Mouse (Mus musculus): ENCODE measurements around the gene Casr.

Gene Casr

DNA sequence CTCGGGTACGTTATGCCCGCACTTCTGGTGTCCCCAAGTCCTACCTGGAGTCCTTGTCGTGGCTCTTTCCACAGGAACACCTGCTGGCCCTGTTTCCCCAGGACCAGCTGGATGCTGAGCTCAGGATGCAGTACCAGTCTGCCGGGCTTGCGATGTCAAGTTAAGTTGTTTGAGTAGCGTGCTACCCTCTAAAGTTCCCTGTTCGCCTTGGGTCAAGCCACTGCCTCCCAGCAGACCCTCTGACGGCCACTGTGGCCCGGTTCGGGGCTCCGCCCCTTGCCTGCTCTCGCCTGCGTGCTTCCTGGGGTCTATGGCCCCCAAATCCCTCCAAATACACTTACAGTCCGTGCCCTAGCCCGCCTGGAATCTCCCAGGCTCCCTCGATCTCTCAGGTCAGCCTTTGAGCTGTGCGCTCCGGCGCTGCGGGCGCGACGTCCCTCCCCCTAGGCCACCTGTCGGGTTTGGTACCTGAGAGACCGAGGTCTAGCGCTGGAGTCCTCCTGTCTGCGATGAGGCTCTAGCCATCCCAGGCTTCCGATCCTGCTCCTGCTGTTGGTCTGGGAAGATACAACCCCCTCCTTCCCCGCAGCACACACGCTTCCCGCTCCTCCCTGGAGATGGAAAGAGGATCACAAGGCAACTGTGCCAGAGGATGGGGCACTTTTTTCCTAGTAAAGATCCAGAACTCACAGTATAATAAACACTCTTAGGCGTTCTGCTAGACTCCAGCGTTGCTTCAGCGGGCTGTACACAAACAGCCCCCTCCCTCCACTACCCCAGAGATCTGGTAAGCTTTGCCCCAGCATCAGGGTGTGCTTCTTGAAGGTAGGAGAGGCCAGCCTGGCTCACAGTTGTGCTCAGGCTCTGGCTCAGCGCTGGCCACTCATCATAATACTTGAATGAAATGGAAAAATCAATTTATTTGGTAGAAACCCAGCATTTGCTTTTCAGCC lies at the start of gene Casr:
Gene Casr (minus strand): TSS at position 756 of the 953 bp plus-strand sequence.
- DNase-seq (ENCODE audit: low spot score) = no peak

DNA sequence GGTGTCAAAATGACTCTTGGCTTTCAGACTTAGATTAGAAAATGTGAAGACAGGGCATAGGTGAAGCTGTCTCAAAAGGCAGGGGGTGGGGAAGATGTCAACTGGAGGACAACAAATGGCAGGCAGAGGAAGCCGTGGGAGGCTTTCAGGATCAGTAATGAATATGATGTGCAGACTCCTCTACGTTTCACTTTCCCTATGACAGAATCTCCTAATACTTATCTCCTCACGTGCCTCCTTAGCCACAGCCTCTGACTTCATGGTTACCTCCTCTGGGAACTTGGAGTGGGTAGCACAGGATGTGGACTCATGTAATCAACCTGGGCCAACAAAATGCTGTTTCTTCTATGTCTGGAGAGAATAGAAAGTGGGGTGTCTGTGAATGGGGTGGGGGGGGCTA lies 40.7 kb upstream of the Casr start:
- DNase-seq (ENCODE audit: low spot score) = no peak

- DNase-seq (ENCODE audit: low spot score) = no peak
These were observed 36.3 kb upstream of the Casr start for GRCm38 (mm10) chr16:36598265-36598664.

DNA sequence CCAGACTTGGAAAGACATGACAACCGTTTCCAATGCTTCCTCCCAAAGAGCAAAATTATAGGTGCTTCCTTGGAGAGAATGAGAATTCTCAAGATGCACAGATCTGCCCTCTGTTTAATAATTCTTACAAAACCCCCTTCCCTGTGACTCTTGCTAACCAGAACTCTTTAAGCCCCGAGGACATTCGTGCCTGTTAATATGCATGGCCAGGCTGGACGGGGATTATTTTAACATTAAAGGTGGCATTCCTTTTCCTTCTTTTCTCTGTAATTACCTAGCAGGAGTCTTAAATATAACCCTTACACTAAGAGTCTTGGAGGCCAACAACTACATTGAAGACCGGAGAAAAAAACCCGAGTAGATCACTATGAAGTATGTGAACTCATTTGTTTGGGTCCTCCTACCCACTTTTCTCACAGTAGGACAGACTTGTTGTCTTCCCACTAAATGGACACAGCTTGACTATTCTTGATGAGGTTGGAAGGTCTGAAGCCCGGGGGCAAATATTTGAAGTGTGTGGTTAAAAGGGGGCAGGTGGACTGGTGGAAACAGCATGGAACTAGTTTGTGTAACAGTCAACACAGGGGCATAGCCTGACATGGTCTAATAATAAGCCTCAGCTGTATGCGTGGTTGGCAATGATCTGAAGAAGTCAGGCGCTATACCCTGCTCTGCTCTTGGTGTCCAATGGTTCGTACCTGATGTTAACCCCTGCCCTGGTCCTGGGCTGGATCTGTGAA lies 34.9 kb upstream of the Casr start:
- no peak for DNase-seq (ENCODE audit: low spot score)

- no peak for DNase-seq (ENCODE audit: low spot score)
These were observed 28.0 kb upstream of the Casr start for GRCm38 (mm10) chr16:36589898-36590297.

DNA sequence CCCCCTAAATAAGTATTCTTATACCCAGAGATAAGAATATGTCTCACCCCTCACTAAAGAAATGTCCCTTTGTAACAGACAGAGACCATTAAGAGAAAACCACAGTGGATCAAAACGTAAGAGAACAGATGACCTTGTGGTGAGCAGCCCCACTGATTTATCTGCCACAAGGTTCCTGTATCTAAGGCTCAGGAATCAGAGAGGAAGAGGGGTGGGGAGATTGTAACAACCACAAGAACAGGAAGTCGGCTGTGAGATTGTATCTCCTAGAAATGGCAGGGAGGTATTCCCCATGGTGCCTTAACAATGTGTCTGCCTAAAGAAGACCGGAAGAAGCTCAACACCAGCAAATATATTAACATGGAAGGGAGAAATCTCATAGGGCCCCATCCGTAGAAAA lies 26.0 kb upstream of the Casr start:
- no peak for DNase-seq (ENCODE audit: low spot score)

GRCm38 (mm10) chr16:36582073-36582472 lies 20.1 kb upstream of the Casr start:
- no peak for DNase-seq (ENCODE audit: low spot score)

DNA sequence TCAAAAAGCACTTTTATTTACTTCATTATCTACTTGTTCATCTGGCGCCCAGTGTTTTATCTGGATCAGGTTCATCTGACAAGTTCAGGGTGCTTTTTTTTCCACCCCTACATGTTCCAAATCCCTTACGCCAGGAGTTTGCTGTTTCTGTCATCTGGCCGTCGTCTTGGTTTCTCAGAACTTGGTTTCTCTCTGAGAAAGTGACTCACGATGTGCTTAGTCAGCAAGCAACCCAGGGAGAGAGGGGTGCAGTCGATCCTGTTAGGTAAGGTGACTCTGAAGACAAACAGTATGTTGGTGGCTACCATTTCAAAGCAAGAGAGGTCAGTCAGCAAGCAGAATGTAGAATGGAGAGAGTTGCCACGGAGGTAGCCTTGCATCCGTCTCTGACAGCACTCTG lies 10.0 kb upstream of the Casr start:
- DNase-seq (ENCODE audit: low spot score) = no peak

DNA sequence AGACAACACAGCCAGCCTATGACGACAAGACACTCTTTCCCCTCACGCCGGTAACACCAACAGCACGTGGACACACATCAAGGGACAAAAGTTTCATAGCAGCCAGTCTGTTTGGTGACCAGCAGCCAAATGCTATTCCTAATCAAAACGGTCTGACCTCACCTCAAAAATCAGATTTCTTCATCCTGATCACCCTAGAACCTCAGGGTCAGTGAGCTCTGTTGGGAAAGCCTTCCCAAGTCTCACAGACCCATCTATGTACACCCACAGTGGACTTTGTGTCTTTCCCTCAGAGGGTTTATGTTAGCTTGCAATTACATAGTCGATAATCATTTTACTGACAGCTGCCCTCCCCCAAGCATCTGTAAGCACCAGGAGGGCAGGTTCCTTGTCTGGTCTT lies 2.4 kb downstream of the Casr start:
- no peak for DNase-seq (ENCODE audit: low spot score)

- DNase-seq (ENCODE audit: low spot score) = no peak
These were observed 6.2 kb downstream of the Casr start for GRCm38 (mm10) chr16:36555672-36556165.

GRCm38 (mm10) chr16:36553624-36554023 lies 8.3 kb downstream of the Casr start:
- no peak for DNase-seq (ENCODE audit: low spot score)

DNA sequence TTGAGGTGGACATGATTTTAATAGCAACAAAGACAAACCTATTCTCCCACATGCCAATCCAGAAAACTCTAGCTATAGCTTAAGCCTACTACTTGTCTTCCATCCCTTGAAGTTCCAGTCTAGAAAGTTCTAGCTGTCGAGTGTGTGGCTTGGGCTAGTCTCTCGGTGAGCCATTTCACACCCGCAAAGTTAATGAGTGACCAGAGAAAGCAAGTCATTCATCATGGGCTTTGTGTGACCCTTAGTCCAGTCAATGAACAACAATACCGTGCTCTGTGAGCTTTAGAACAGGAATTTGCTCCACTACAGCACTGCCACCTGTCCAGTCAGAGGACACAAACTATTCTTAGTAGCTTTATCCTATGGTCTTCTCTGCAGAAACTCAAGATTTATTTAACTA lies 16.6 kb downstream of the Casr start:
- no peak for DNase-seq (ENCODE audit: low spot score)

DNA sequence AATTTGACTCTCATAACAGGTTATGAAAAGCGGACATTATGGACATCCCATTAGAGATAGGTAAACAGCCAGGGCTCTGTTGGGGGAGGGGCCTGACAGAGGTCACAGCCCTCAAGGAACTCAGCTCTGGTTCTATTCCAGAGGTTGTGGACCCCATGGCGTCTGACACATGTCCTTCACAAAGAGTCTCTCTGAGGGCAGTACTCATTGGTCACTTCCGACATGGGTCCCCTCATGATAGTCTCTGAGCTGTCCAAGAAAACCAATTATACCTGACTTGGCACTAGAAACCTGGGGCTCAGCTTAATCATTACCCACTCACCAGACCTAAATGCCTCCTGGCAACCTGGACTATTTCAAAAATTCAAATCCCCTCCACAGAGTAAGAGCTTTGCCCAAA lies 18.9 kb downstream of the Casr start:
- no peak for DNase-seq (ENCODE audit: low spot score)

DNA sequence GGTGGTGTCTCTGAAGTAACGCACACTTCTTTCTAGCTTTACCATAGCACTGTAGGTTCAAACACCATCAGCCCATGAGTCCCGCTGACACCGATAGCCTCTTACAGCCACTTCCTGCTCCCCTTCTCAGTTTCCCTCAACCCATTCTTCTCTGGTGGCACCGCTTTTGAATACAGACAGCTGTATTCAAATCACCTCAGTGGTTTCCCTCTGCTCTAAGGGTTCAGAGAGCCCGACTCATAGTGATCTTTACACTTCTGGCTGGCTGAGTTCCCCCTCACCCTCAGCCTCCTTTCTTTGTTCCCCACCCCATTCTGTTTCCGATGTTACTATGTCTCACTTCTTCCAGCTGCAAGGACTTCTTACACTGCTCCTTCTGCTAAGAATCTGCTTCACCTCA lies 21.1 kb downstream of the Casr start:
- DNase-seq (ENCODE audit: low spot score) = no peak

DNA sequence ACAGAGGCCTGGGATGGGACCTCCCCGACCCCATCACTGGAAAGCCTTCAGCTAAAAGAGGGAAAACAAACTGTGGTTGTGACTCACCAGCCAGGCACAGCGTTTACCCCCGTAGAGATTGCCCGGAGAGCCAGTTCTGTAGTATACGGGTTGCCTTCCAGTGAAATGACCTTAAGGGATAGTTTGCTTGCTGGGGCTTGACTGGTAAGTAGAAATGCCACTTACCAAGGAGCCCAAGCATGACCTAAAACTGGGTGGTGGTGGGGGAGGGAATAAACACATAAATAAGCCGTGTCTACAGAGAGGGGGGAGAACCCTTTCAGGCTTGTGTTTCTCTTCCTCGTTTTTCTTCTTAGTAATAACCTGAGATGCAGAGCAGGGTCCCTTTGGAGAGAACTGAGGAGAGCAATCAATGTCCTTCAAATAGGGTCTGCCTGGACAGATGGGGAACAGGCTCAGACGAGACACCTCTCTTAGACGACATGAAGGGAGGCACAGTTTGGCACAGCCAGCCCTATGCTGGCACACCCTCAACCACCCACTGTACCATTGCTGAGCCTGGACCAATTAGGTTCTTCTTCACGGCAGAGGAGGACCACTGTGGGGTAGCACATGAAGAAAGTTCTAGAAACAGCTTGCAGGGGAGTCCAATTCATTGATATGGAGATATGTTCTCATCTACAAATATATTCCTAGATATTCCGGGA lies 28.8 kb downstream of the Casr start:
- no peak for DNase-seq (ENCODE audit: low spot score)

DNA sequence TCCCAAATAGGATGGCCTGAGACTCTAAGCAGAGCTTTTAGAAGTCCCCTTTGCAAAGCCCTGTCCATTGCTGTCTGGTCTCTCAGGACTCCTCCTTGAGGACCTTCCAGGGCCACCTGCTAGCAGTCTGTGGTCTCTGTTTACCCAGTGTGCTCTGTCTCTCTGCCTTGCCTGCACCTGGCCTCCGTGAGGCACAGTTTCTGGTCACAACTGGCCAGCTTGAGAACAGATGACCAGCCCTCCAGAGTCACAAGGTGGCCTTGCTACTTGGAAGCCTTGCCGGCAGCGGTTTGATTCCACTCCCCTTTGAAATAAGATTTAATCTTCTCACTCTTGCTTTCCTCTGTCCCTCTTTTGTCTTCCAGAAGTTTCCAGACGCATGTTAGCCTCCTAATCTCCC lies 29.9 kb downstream of the Casr start:
- DNase-seq (ENCODE audit: low spot score) = no peak

- no peak for DNase-seq (ENCODE audit: low spot score)
These were observed 30.3 kb downstream of the Casr start for GRCm38 (mm10) chr16:36531630-36532029.

GRCm38 (mm10) chr16:36530566-36531552 lies 31.1 kb downstream of the Casr start:
- peak; percentile 45 for DNase-seq (ENCODE audit: low spot score)

- DNase-seq (ENCODE audit: low spot score) = no peak
These were observed 33.1 kb downstream of the Casr start for GRCm38 (mm10) chr16:36528822-36529221.

GRCm38 (mm10) chr16:36526596-36527282 lies 35.2 kb downstream of the Casr start:
- no peak for DNase-seq (ENCODE audit: low spot score)

- no peak for DNase-seq (ENCODE audit: low spot score)
These were observed 38.8 kb downstream of the Casr start for GRCm38 (mm10) chr16:36523095-36523494.
